Mouse (Mus musculus) urinary bladder, postnatal 4 days (tissue): ENCODE results near the gene Mapk1ip1l.

ENCODE experiments used
- DNase-seq, 2 experiments: peaks; one replicate each; pipeline ENCODE4 v3.0.0; 2021 to 2022; ENCODE audit warnings: low spot score in 2 of 2

Gene Mapk1ip1l

DNA sequence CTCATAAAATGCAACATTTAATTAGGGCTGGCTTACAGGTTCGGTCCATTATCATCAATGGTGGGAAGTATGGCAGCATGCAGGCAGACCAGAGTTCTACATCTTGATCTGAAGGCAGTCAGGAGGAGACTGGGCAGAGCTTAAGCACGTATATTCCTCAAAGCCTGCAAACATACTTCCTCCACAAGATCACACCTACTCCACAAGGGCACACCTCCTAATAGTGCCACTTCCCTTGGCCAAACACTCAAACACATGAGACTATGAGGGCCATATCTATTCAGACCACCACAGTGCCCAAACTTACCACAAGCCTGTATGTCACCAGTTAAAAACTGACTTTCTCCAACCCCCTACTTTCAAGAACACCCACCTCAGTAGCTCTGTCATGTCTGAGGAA is 63.4 kb downstream of the Mapk1ip1l start:
- DNase-seq: no peak

DNA sequence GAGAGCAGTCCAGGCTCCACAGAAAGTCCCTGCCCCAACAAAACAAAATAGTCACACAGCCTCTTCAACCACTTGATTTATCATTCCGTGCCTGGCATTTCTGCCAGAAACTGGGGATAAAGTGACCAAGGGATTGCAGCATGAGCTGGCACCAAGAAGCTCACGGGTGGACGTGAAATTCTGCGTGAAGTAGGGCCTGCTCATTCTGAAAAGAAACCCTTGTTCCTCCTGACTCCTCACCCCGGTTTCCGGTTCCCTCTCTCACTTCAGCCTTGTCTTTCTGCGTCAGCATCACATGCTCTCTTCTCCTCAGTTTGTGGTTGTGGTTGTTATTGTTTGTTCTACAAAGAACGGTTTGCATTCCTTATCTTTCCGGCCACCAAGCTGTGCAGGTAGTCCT is 63.8 kb downstream of the Mapk1ip1l start:
- no peak for DNase-seq

DNA sequence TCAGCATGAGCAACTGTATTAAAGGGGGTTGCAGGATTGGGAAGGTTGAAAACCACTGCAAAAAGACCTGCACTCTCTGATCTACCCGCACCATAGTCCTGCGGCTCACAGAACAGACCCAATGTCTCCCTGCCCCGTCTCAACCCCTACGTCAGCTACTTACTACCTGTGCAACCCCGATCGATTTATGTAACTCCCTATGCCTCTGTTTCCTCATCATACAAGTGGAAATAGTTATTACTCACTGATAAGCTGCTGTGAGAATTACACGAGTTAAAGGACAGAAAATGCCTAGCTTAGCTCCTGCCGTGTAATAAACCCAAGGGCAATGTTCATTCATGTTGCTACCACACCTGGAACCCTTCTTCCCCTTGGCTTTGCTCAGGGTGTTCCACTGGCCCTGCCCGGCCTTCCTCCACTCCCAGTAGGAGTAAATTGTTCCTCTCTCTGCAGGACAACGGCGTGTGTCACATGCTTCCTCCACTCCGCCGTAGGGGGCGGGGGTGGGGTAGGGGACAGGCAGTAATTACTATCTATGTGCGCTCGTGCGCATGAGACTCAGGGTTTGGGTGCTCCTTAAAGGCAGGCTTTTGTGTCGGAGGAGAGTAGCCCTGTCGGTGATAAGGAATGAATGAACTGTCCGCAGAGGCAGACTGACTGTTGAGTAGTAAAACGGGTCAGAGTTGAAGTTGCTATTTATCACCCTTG is 66.8 kb downstream of the Mapk1ip1l start:
- peak in 1 of 2 experiments; percentile 39 for DNase-seq

DNA sequence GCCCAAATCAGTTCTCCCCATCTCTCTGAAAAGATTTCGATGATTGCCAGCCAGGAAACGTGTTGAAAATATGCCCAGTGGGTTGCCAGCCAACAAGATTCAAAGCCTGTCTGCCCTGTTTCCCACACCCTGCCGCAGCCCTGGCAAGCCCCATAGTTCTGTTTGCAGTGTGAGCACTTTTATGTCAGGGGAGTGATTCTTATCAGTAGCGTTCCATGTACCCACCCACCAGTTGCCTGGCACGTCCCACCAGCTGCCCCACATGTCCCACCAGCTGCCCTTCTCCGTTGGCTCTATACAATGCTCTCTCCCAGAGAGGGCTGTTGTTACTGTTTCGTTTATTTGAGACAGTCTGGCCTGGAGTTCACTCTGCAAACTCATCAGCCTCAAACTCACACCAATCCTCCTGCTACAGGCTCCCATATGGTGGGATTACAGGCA is 68.8 kb downstream of the Mapk1ip1l start:
- peak; percentile 39 to 60 for DNase-seq

DNA sequence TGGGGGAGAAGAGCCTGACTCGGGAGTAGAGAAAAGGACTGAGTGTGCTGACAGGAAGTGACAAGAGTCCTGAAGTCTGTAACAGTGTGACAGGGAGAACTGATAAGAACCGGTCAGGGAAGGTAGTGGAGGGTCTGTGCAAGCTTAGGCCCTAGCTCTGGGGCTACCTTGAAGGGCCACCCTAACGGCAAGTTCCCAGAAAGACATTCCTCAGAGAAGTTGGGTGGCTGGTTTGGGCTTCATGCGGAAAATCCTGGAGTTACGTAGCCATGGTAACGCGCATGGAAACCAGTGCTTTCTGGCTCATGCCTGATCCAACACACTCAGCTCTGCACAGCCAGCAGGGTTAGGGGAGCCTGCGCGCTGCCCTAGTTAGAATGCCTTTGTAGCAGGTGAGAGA is 69.4 kb downstream of the Mapk1ip1l start, which contains the start of gene Lgals3:
Lgals3 (plus strand) TSS at position 291 of the 400 bp plus-strand sequence.
- DNase-seq: no peak

DNA sequence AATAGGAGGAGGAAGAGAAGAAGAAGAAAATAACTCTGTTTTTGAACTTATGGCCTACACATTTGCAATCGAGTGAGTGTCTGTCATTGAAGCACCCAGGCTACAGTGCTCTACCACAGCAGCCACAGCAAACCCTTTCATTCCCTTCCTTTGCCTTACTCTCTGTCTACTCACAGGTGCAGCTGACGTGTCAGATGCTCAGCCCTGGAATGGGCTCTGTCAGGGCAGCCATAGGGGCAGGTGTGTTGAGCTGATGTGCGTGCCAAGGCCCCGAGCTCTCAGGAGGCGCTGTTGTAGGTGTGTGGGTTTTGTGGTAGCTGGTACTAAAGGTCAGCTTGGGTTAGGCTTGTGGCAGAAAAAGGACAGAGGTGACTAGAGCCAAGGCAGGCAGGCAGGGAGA is 71.7 kb downstream of the Mapk1ip1l start:
- DNase-seq: no peak

DNA sequence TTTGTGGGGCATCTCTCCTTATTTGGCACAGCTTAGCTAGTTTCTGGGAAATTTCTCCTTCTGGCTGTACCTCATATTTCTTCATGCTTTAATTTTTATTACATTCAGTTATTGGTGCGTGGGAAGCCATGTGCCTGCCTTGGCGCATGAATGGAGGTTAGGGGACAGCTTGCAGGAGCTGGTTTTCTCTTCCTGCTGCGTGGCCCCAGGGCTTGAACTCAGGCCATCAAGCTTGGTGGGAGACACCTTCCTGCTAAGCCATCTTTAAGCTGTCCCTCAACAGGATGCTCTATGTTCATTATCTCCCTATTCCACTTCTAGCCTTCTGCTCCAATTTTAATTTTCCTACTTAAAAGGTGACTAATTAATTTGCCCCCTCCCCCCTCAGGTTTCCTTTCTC is 72.7 kb downstream of the Mapk1ip1l start:
- no peak for DNase-seq

DNA sequence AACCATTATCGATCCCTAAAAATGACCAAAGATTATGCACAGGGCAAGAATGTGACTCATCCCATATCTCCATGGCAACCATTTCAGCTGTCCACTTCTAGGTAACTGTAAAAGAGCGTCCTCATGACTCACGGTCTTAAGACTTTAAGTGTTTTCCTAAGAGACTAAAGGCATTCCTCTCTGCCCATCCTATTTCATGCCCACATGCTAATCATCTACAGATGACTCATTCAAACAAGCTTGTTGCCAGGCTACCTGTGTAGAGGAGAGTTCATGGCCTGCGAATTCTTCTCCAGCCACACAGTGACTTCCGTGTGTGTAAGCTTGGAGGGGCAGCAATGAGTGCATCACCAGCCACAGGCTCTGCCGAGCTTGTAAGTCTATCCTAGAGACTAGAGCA is 73.6 kb downstream of the Mapk1ip1l start:
- DNase-seq: no peak
